Mouse (Mus musculus): ENCODE data around the gene Ccdc60. TPM values are rescaled to one million over a fixed set of nuclear protein-coding genes. Genes with fewer than 3 reads are reported as not detected.

Gene Ccdc60
- polyA plus RNA-seq, 1 experiment: 0.07 TPM

- Histone ChIP-seq H3K27me3 (ENCODE audit: control insufficient read depth, insufficient read depth, insufficient read length) (no peaks in the 10 kb centered on the region), H3K4me3 (ENCODE audit: insufficient read depth, poor library complexity, severe bottlenecking) (no peak overlapping the region), H3K79me3 (ENCODE audit: low read depth) (no peaks in the 10 kb centered on the region), H3K36me3 (ENCODE audit: control insufficient read depth, insufficient read depth) (no peaks in the 10 kb centered on the region), H3K79me2 (ENCODE audit: control insufficient read depth, insufficient read depth) (no peaks in the 10 kb centered on the region), H3ac (ENCODE audit: control insufficient read depth, insufficient read length, low read depth) (no peak overlapping the region)
- TF ChIP-seq MAX (IDR thresholded peaks at IDR 0.05) (no peak), CTCF (IDR thresholded peaks at IDR 0.05; ENCODE audit: control insufficient read depth, insufficient read depth, insufficient read length) (no peak), USF1 (IDR thresholded peaks at IDR 0.05; ENCODE audit: low read depth) (no peak), FOSL1 (IDR thresholded peaks at IDR 0.05; ENCODE audit: insufficient read depth, low read length, poor library complexity, severe bottlenecking) (no peak), CEBPB (IDR thresholded peaks at IDR 0.05; ENCODE audit: low read depth) (no peak), MYOD1 (IDR thresholded peaks at IDR 0.05; ENCODE audit: control insufficient read depth, insufficient read length, low read depth) (no peak), MYOG (IDR thresholded peaks at IDR 0.05; ENCODE audit: control insufficient read depth, extremely low read depth, insufficient read length) (no peak)
These were observed 4.7 kb upstream of the Ccdc60 start for GRCm38 (mm10) chr5:116293501-116293900.

DNA sequence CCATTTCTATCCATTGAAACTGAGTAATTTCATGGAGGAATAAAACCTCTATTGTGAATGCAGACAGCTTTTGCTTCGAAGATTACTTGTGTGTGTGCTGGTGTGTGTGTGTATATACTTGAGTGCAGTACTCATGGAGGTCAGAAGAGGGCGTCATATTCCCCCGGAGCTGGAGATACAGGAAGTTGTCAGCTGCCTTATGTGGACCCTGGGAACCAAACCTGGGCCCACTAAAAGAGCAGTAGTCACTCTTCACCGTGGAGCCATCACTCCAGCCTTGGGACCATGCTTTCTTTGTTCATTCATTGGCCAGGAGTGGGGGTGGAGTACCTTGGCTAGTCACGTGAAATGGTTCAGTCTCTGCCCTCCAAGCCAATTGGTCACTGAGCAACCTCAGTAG is 1.8 kb upstream of the Ccdc60 start:
- Histone ChIP-seq H3K79me2 (ENCODE audit: control insufficient read depth, insufficient read depth) (no peaks in the 10 kb centered on the region), H3K36me3 (ENCODE audit: control insufficient read depth, insufficient read depth) (no peaks in the 10 kb centered on the region), H3K79me3 (ENCODE audit: low read depth) (no peaks in the 10 kb centered on the region), H3K4me3 (ENCODE audit: insufficient read depth, poor library complexity, severe bottlenecking) (no peak overlapping the region), H3ac (ENCODE audit: control insufficient read depth, insufficient read length, low read depth) (no peak overlapping the region), H3K27me3 (ENCODE audit: control insufficient read depth, insufficient read depth, insufficient read length) (no peaks in the 10 kb centered on the region)
- TF ChIP-seq MAX (IDR thresholded peaks at IDR 0.05) (no peak), USF1 (IDR thresholded peaks at IDR 0.05; ENCODE audit: low read depth) (no peak), MYOD1 (IDR thresholded peaks at IDR 0.05; ENCODE audit: control insufficient read depth, insufficient read length, low read depth) (no peak), CEBPB (IDR thresholded peaks at IDR 0.05; ENCODE audit: low read depth) (no peak), CTCF (IDR thresholded peaks at IDR 0.05; ENCODE audit: control insufficient read depth, insufficient read depth, insufficient read length) (no peak), FOSL1 (IDR thresholded peaks at IDR 0.05; ENCODE audit: insufficient read depth, low read length, poor library complexity, severe bottlenecking) (no peak), MYOG (IDR thresholded peaks at IDR 0.05; ENCODE audit: control insufficient read depth, extremely low read depth, insufficient read length) (no peak)

GRCm38 (mm10) chr5:116289897-116290296 is 1.1 kb upstream of the Ccdc60 start:
- no peak for TF ChIP-seq USF1 (IDR thresholded peaks at IDR 0.05; ENCODE audit: low read depth)
- TF ChIP-seq MYOG (IDR thresholded peaks at IDR 0.05; ENCODE audit: control insufficient read depth, extremely low read depth, insufficient read length): no peak
- TF ChIP-seq MYOD1 (IDR thresholded peaks at IDR 0.05; ENCODE audit: control insufficient read depth, insufficient read length, low read depth): no peak
- no peak for TF ChIP-seq CEBPB (IDR thresholded peaks at IDR 0.05; ENCODE audit: low read depth)
- no peak for TF ChIP-seq CTCF (IDR thresholded peaks at IDR 0.05; ENCODE audit: control insufficient read depth, insufficient read depth, insufficient read length)
- TF ChIP-seq MAX (IDR thresholded peaks at IDR 0.05): no peak
- TF ChIP-seq FOSL1 (IDR thresholded peaks at IDR 0.05; ENCODE audit: insufficient read depth, low read length, poor library complexity, severe bottlenecking): no peak
- Histone ChIP-seq H3K27me3 (ENCODE audit: control insufficient read depth, insufficient read depth, insufficient read length) (no peaks in the 10 kb centered on the region), H3K79me2 (ENCODE audit: control insufficient read depth, insufficient read depth) (no peaks in the 10 kb centered on the region), H3ac (ENCODE audit: control insufficient read depth, insufficient read length, low read depth) (no peak overlapping the region), H3K36me3 (ENCODE audit: control insufficient read depth, insufficient read depth) (no peaks in the 10 kb centered on the region), H3K79me3 (ENCODE audit: low read depth) (no peaks in the 10 kb centered on the region), H3K4me3 (ENCODE audit: insufficient read depth, poor library complexity, severe bottlenecking) (no peak overlapping the region)

- Histone ChIP-seq H3K36me3 (ENCODE audit: control insufficient read depth, insufficient read depth) (no peaks in the 10 kb centered on the region), H3K27me3 (ENCODE audit: control insufficient read depth, insufficient read depth, insufficient read length) (no peaks in the 10 kb centered on the region), H3K79me2 (ENCODE audit: control insufficient read depth, insufficient read depth) (no peaks in the 10 kb centered on the region), H3K79me3 (ENCODE audit: low read depth) (no peaks in the 10 kb centered on the region), H3K4me3 (ENCODE audit: insufficient read depth, poor library complexity, severe bottlenecking) (no peak overlapping the region), H3ac (ENCODE audit: control insufficient read depth, insufficient read length, low read depth) (no peak overlapping the region)
- TF ChIP-seq CTCF (IDR thresholded peaks at IDR 0.05; ENCODE audit: control insufficient read depth, insufficient read depth, insufficient read length): no peak
- TF ChIP-seq MYOD1 (IDR thresholded peaks at IDR 0.05; ENCODE audit: control insufficient read depth, insufficient read length, low read depth): no peak
- TF ChIP-seq FOSL1 (IDR thresholded peaks at IDR 0.05; ENCODE audit: insufficient read depth, low read length, poor library complexity, severe bottlenecking): no peak
- no peak for TF ChIP-seq MAX (IDR thresholded peaks at IDR 0.05)
- no peak for TF ChIP-seq CEBPB (IDR thresholded peaks at IDR 0.05; ENCODE audit: low read depth)
- no peak for TF ChIP-seq MYOG (IDR thresholded peaks at IDR 0.05; ENCODE audit: control insufficient read depth, extremely low read depth, insufficient read length)
- TF ChIP-seq USF1 (IDR thresholded peaks at IDR 0.05; ENCODE audit: low read depth): no peak
These were observed 602 bp downstream of the Ccdc60 start for GRCm38 (mm10) chr5:116288183-116288582.

- Histone ChIP-seq H3K36me3 (ENCODE audit: control insufficient read depth, insufficient read depth) (no peaks in the 10 kb centered on the region), H3K79me2 (ENCODE audit: control insufficient read depth, insufficient read depth) (no peaks in the 10 kb centered on the region), H3K4me3 (ENCODE audit: insufficient read depth, poor library complexity, severe bottlenecking) (no peak overlapping the region), H3K79me3 (ENCODE audit: low read depth) (no peaks in the 10 kb centered on the region), H3ac (ENCODE audit: control insufficient read depth, insufficient read length, low read depth) (no peak overlapping the region), H3K27me3 (ENCODE audit: control insufficient read depth, insufficient read depth, insufficient read length) (no peaks in the 10 kb centered on the region)
- TF ChIP-seq MAX (IDR thresholded peaks at IDR 0.05): no peak
- no peak for TF ChIP-seq CEBPB (IDR thresholded peaks at IDR 0.05; ENCODE audit: low read depth)
- no peak for TF ChIP-seq MYOG (IDR thresholded peaks at IDR 0.05; ENCODE audit: control insufficient read depth, extremely low read depth, insufficient read length)
- no peak for TF ChIP-seq FOSL1 (IDR thresholded peaks at IDR 0.05; ENCODE audit: insufficient read depth, low read length, poor library complexity, severe bottlenecking)
- no peak for TF ChIP-seq MYOD1 (IDR thresholded peaks at IDR 0.05; ENCODE audit: control insufficient read depth, insufficient read length, low read depth)
- no peak for TF ChIP-seq CTCF (IDR thresholded peaks at IDR 0.05; ENCODE audit: control insufficient read depth, insufficient read depth, insufficient read length)
- no peak for TF ChIP-seq USF1 (IDR thresholded peaks at IDR 0.05; ENCODE audit: low read depth)
These were observed 3.1 kb downstream of the Ccdc60 start for GRCm38 (mm10) chr5:116285532-116286176.

All from C2C12 (cell line).